Mouse (Mus musculus): ENCODE results near the gene Gpc5.

Gene Gpc5

DNA sequence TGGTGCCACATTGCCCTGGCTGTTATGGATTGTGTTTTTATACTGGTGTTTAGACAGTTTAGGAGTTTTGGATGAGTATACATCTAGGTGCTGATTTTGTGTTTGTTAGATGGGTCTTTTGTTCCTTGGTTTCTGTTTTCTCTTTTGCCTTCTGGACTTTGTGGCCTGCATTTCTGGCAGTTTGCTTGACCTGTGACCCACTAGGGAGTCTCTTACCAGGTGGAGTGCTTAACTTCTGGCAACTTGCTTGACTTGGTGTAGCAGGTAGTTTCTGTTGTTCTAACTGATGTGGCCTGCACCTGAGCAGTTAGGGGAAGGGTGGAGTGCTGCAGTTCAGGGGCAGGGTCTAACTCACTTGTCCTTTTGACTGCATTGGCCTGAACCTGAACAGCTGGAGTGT is 14.3 kb downstream of the Gpc5 start:
- no peak for DNase-seq (ENCODE audit: low spot score in 2 of 2)

- no peak for DNase-seq (ENCODE audit: low spot score in 2 of 2)
These were observed 15.5 kb downstream of the Gpc5 start for GRCm38 (mm10) chr14:115107467-115107866.

GRCm38 (mm10) chr14:115118626-115119025 is 26.6 kb downstream of the Gpc5 start:
- no peak for DNase-seq (ENCODE audit: low spot score in 2 of 2)

DNA sequence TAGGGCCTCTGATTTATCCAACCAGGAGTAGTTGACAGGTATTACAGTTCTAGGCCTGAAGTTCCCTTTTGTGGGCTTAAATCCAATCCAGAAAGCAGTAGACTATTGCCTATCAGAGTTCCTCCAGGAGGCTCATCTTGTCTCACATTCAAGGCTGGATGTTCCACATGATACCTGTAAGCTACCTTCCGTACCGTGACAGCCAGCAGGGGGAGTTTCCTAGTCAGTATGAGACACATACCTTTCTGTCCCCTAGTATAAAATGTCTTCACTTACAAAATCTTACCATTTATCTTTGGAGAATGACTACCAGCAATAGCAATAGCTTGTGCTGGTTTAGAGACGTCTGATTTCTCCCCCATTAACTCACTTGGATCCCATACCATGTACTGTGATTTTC is 56.8 kb downstream of the Gpc5 start:
- no peak for DNase-seq (ENCODE audit: low spot score in 2 of 2)

- no peak for DNase-seq (ENCODE audit: low spot score in 2 of 2)
These were observed 64.6 kb downstream of the Gpc5 start for GRCm38 (mm10) chr14:115156597-115156996.

- no peak for DNase-seq (ENCODE audit: low spot score in 2 of 2)
These were observed 85.4 kb downstream of the Gpc5 start for GRCm38 (mm10) chr14:115177322-115177836.

DNA sequence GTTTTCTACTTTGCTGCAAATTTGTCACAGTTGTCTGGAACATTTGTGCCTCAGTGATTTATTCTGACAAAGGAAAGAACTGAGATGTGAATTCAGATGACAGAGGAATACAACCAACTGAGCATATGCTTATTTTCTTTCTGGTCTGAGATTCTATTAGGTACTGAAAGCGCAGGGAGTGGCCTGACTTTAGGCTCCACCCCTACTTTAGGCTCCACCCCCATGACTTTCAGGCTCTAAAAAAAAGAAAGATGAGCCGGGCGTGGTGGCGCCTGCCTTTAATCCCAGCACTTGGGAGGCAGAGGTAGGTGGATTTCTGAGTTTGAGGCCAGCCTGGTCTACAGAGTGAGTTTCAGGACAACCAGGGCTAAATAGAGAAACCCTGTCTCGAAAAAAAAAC is 87.9 kb downstream of the Gpc5 start:
- no peak for DNase-seq (ENCODE audit: low spot score in 2 of 2)

DNA sequence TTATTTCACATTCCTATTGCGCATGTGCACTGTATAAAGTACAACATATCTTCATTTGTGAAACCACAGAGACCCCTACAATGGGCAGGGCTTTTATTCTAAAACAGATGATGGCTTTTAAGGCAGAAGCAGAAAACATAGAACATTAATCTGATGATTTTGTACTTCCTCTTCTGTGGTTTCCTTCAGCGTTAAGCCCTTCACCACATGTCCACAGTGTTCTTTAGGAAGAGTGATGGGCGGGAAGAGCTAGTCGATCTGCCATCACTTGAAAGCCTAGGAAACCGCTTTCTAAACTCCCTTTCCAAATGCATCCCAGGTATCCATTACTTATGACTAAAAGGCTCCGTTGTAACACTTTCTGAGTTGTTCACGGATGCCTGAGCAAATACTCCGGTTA is 96.2 kb downstream of the Gpc5 start:
- no peak for DNase-seq (ENCODE audit: low spot score in 2 of 2)

DNA sequence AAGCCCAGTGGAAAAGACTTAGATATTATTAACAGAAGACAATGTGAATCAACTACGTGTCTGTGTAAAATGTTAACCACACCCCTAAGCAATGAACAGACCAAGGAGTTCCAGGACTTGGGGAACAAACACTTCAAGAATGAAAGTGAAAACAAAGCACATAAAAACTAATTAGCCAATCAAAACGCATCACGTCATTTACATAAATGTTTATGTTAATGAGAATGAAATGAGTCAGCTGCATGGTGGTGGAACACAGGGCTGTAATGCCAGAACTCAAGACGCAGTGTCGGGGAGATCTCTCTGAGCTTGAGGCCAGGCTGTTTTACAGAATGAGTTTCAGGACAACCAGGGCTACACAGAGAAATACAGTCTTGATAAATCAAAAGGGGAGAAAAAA is 136.1 kb downstream of the Gpc5 start:
- DNase-seq (ENCODE audit: low spot score in 2 of 2), result no peak

DNA sequence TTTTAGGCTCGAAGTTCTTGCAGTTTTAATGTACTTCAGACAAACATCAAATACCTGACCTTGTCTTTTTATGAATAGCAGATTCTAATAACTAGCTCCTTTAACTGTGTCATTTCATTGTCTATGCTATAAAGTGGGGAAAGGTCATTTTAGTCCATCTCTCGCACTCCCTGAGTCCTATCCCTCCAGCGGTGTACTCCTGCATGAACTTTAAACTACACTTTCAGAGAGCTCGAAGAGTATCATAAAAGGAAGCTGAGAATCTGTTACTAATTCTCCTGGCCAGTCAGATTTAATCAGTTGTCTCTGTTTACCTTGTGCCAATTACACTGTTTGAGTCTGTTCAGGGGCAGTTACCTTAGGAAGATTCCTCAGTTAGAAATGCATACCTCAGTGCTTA is 144.4 kb downstream of the Gpc5 start:
- no peak for DNase-seq (ENCODE audit: low spot score in 2 of 2)

DNA sequence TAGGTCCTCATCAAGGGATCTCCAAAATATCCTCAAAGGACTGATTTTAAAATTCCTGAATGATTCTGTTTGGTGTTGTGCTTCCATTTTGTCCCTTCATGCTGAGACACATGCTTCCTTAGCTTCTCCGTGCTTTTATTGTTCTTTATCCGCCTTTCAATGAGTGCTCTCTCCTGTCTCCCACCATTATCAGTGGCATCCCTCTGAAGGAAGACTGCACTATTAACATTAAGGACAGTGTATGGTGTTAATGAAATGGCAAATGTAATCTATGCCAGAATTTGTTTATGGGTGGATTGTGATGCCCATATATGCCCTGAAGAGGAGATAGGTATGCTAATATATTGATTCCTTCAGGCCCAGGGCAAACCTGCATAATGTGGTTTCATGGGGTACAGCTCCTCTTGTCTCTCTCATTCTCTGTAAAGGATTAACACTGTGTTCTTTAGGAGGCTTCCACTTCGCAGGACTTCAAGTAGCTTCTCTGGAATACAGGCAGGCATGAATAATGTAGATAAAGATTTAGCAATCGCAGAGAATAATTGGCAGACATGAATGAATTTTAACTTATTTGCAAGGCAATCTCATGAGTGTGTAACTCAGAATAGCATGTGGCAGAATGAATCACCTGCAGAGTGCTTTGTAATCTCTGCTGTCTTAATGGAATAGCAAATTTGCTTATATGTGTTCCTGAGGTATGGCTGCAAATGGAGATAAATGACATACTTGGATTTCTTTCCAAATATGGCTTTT is 148.8 kb downstream of the Gpc5 start:
- DNase-seq (ENCODE audit: low spot score in 2 of 2), result no peak

DNA sequence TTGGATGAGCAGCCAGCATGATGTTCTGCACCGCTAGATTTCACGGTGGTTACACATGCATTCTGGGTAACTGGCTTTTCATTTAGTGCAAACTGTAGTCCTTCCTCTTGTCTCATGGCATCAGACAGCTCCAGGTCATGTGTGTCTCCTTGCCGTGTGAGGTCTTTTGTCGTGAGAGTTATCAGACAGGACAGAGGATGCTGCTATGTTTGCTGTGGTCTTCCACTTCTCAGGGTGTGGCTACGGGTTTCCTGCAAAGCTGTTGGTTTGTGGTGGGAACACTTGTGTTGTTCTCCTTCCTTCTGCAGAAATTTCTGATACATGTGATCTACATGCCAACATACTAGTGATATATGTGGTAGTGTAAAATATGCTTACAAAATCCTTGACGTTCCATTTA is 158.5 kb downstream of the Gpc5 start:
- no peak for DNase-seq (ENCODE audit: low spot score in 2 of 2)

- DNase-seq (ENCODE audit: low spot score in 2 of 2), result no peak
These were observed 159.8 kb downstream of the Gpc5 start for GRCm38 (mm10) chr14:115251791-115252190.

- no peak for DNase-seq (ENCODE audit: low spot score in 2 of 2)
These were observed 161.1 kb downstream of the Gpc5 start for GRCm38 (mm10) chr14:115253155-115253554.

- DNase-seq (ENCODE audit: low spot score in 2 of 2), result no peak
These were observed 161.7 kb downstream of the Gpc5 start for GRCm38 (mm10) chr14:115253685-115254084.

GRCm38 (mm10) chr14:115269703-115270402 is 177.8 kb downstream of the Gpc5 start:
- no peak for DNase-seq (ENCODE audit: low spot score in 2 of 2)

GRCm38 (mm10) chr14:115270445-115270844 is 178.4 kb downstream of the Gpc5 start:
- no peak for DNase-seq (ENCODE audit: low spot score in 2 of 2)

- no peak for DNase-seq (ENCODE audit: low spot score in 2 of 2)
These were observed 190.8 kb downstream of the Gpc5 start for GRCm38 (mm10) chr14:115282782-115283181.

GRCm38 (mm10) chr14:115324247-115324646 is 232.2 kb downstream of the Gpc5 start:
- DNase-seq (ENCODE audit: low spot score in 2 of 2), result no peak

DNA sequence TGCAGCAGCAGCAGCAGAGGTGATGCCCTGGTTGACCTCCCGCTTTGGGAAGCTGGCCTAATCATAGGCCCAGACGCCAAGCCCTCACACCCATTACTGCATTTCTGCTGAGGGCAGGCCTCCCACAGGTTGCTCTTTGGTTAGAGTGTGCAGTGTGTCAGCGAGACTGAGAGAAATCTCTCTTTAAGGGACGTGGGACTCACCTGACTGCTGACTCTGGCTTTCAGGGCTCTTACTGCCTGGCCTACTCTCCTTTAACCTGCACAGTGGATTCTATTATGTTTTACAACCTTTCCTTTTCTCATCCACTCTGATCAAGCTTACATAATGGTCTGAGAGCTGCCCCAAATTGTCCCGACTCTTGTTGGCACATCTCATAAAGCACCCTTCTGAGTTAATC is 234.4 kb downstream of the Gpc5 start:
- DNase-seq (ENCODE audit: low spot score in 2 of 2), result no peak

DNA sequence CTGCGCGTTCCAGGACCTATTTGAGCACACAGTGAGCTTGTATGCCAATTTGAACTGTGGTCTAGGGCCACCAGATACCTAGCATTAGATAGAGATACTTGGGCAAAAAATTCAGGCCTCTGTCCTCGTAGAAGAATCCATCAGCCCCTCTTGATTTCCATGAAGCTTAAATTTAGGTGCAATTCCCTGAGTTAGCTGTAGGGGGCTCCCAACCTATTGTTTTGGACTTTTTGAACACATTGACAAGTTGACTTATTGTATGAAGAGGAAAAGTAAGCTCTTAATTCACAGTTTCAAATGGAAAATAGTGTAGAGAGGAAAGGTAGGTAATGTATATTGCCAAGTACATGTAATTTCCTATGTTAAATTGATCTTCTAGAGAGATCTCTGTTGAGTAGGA is 247.1 kb downstream of the Gpc5 start:
- no peak for DNase-seq (ENCODE audit: low spot score in 2 of 2)

- DNase-seq (ENCODE audit: low spot score in 2 of 2), result no peak
These were observed 250.6 kb downstream of the Gpc5 start for GRCm38 (mm10) chr14:115342597-115342996.

DNA sequence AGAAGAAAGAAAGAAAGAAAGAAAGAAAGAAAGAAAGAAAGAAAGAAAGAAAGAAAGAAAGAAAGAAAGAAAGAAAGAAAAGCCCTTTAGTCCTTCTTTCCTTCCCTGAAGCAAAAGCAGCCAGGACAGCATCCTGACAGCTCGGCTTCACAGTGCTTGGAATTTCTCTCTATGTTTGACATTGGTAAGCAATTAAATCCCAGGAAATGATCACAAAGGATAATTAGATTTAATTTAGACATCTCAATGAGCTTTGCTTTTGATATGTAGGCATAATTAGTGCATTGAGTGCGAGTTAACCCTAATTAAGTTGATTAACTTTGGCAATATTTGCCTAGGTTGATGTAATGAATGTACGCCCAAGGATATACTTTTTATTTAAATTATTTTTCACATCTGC is 257.4 kb downstream of the Gpc5 start:
- no peak for DNase-seq (ENCODE audit: low spot score in 2 of 2)
